Mouse (Mus musculus): Measurements from ENCODE around the gene Mgat5.

Mgat5 gene

GRCm38 (mm10) chr1:127419581-127419980 is 214.8 kb downstream of the Mgat5 start:
- DNase-seq (ENCODE audit: extremely low read depth, insufficient read length, low spot score): no peak

DNA sequence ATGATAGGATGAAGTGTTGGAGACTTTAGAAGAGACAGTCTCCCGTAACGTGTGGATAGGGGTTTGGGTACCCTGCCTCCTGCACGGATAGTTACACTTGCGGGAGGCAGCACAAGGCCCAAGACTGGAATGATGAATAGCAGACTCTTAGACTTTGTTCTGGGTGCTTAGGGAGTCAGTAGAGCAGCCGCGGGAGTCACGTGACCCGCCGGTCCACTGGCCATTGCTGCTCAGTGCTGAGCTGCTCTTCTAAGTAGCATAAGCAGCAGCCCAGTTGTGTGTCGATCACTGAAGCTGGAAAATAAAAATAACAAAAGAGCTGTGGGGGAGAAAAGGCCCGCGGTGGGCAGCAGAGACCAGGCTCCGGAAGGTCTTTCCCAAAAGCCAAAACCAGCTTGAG is 215.6 kb downstream of the Mgat5 start:
- peak; percentile 9 for DNase-seq (ENCODE audit: extremely low read depth, insufficient read length, low spot score)

GRCm38 (mm10) chr1:127420795-127421194 is 216.0 kb downstream of the Mgat5 start:
- no peak for DNase-seq (ENCODE audit: extremely low read depth, insufficient read length, low spot score)

GRCm38 (mm10) chr1:127422565-127422964 is 217.8 kb downstream of the Mgat5 start:
- no peak for DNase-seq (ENCODE audit: extremely low read depth, insufficient read length, low spot score)

- DNase-seq (ENCODE audit: extremely low read depth, insufficient read length, low spot score): peak; percentile 83
These were observed 220.3 kb downstream of the Mgat5 start for GRCm38 (mm10) chr1:127425021-127425532.

DNA sequence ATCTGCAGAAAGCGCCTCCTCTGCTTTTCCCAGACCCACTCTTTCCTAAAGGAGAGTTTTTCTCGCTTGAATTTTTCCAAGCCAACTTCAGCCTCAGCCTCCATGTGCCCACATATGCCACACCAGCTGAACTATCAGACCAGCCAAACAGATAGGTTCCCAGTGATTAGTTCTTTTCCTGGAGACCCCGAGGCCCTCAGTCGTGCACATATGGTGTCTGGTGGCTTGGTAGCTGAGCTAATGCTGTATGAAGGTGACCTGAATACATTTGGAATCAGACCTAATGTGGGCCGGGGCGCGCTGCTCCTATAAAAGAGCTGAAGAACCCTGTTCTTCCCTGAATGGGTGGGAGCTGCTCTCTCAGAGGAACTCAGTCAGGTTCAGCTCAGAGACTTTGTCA is 225.5 kb downstream of the Mgat5 start:
- DNase-seq (ENCODE audit: extremely low read depth, insufficient read length, low spot score): no peak

DNA sequence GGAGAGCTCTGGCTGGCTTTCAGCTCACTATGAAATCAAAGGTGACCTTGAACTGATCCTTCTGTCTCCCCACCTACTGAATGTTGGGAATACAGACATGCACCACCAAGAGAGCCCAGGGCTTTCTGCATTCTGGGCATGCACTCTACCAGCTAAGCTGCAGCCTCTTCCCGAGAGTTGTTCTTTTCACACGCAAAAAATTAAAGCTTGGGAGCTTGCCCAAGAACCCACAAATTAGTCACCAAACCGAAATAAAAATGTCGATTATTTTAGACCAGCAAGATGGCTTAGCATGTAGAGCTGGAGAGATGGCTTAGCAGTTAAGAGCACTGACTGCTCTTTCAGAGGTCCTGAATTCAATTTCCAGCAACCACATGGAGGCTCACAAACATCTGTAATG is 230.0 kb downstream of the Mgat5 start:
- peak; percentile 23 for DNase-seq (ENCODE audit: extremely low read depth, insufficient read length, low spot score)

- no peak for DNase-seq (ENCODE audit: extremely low read depth, insufficient read length, low spot score)
These were observed 232.3 kb downstream of the Mgat5 start for GRCm38 (mm10) chr1:127437091-127437490.

DNA sequence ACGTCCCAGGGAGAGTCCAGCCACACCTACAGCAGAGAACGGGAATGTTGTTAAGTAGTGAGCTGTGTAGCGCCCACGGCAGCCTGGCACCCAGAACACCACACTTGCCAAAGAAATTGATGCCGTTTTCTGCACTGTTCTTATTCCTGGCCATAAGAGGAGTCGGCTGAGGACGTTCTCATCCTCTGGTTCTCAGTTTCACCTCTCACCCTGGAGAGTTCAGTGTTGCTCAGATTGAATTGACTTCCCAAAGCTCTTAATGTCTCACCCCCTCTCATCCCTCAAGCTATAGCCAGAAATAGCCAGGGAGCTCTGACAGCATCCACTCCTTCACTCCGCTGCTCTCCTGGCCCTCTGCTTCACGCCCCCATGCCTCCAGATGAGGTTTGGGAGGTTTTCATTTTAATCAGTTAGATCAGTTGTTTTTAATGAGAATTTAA is 234.7 kb downstream of the Mgat5 start:
- no peak for DNase-seq (ENCODE audit: extremely low read depth, insufficient read length, low spot score)

- DNase-seq (ENCODE audit: extremely low read depth, insufficient read length, low spot score): no peak
These were observed 236.2 kb downstream of the Mgat5 start for GRCm38 (mm10) chr1:127441007-127441406.

DNA sequence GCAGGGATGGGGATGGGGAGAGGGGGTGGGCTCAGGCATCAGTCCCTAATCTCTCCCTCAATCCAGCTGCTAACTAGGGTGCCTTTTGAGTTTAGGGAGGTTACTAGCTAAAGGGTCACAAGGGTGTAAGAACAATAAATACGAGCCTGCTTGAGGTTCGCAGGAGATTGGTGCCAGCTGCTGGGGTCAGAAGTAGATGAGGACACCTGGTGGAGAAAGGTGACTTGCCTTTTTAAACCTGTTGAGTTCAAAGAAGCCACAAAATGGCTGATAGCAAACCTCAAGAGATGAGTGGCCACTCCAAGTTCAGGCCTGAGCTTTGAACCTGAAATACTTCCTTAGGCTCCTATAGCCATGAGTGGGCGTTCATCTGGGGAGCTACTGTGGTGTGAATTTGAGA is 236.9 kb downstream of the Mgat5 start:
- DNase-seq (ENCODE audit: extremely low read depth, insufficient read length, low spot score): no peak

DNA sequence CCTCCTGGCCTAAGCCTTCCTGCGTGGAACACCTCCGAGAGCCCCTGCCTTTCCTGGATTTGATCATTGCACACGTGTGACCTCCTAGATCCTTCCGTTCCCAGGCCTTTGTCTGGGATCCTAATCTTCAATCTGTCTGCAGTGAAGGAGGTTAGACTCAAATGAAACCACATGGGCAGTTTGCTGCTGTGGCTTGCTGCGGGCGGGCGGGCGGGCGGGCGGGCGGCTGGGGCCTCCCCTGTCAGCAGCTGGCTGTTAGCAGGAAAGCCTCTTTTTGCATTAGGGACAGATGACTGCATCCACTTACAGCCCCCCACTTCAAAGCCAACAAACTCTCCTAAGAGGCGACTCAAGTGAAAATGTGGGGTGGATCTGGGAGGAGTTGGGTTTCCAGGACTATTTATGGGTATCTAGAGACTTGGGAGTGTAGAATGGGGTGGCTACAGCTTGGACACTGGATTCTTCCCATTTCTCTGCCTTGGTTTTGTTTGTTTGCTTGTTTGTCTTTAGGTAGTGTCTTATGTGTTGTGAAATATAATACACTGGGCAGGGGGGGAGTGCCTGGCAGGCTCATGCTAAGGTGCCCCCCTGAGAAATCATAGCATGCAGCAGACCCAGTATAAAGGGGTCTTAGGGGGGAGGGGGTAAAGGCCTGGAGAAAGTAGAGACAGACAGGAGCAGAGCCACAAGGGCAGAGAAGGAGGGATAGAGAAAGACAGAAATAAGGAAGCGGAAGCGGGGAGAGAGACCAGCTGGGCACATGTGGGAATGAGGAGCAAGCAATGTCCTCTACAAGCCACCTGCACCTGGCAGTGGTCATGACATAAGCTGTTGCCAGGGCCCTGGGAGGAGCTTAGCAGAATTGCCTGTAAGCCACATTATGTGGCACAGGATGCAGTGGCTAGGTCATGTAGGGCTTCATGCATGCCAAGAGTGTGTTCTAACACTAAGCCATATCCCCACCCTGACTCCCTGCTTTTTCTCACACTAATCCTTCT is 238.4 kb downstream of the Mgat5 start:
- no peak for DNase-seq (ENCODE audit: extremely low read depth, insufficient read length, low spot score)

DNA sequence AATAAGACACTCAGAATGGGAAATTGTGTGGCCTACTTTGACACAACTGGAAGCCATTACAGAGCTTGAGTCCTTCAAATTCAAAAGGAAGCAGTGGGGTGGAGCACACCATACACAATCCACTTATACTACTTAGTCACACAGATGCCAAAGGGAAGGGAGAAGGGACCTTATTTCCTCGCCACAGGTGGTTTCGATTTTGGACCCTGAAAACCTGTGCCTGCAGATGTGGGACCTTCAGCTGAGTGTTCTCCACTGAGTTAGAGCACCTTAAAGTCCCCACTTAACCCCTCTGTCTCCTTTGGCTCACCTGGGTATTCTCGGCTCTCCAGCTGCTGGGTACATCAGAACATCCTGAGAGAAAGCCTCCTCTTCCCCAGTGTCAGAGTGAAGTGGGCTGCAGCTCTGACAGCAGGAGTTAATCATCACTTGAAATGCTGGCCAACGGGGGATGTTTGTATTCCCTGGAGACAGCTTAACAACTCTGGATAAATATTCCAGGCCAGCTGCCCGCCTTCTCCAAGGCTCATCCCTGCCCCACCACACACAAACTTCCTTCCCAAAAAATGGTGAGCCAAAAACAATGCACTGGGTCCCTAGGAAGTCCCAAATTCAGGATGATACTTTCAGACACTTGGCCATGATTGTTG is 240.1 kb downstream of the Mgat5 start:
- DNase-seq (ENCODE audit: extremely low read depth, insufficient read length, low spot score): peak; percentile 44

DNA sequence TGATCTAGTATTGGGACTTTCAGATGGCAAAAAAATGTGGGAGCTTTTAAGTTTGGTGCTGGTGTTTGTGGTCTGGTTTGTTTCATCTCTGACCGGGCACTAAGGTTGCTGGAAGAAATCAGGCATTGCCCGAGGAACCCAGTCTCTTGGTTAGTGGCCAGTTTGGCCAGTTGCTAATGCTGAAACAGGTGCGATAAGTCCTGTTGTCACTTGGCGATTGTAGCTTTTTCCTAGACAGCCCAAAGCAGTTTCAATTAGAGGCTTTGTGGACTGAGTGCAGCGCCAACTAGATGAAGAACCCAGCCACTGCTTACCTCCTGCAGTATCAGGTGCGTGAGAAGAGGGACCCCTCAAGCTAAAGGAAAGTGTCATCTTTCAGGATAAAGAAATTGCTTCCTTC is 248.6 kb downstream of the Mgat5 start:
- no peak for DNase-seq (ENCODE audit: extremely low read depth, insufficient read length, low spot score)

DNA sequence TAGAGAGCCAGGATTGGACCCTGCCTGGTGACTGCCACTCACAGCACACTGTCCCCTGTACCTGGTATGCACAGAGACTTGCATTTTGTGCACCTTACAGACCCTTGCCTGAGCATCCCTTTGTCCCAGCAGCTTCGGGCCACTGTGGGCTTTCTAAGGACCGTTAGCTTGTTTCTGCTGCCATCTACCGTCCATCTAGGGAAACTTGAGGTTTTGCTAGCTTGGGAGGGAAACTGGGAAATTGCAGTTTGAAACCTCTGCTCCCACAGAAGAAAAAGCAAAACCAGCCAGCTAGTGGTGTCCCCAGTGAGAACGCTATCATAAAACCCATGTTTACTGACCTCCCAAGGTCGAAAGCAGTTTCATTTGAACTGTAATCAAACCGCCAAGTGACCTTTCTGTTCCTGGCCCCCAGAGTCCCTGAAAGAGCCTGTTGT is 254.2 kb downstream of the Mgat5 start:
- peak; percentile 43 for DNase-seq (ENCODE audit: extremely low read depth, insufficient read length, low spot score)

DNA sequence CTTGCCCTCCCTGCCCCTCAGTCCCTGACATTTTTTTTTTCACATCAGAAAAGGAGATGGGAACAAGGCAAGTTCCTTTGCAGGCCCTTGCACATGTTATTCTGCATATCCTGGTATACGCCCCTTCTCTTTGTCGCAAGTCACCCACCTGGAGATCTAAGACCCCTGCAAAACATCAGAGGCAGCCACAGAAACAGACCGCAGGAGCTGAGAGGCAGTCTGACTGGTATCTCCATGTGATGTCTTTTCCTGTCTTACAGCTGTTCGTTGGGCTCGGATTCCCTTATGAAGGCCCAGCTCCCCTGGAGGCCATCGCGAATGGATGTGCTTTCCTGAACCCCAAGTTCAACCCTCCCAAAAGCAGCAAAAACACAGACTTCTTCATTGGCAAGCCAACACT is 254.8 kb downstream of the Mgat5 start:
- no peak for DNase-seq (ENCODE audit: extremely low read depth, insufficient read length, low spot score)

- no peak for DNase-seq (ENCODE audit: extremely low read depth, insufficient read length, low spot score)
These were observed 256.2 kb downstream of the Mgat5 start for GRCm38 (mm10) chr1:127461017-127461416.

DNA sequence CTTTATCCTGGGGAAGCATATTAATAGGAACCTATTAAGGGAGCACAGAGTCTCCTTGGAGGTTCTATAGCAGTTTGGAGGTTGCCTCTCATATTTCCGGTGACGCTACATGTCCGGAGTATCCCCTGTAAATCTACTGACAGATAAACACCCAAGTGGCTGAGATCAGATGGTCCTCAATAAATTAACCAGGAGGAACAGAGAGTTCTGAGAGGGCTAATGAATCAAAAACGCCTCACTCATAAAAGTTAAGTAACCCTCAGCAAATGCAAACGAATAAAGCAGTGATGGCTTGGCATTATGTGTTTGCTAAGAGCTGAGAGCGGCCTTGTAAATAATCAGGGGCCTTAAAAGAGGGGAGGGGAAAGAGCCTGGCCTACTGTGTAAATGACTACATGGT is 259.2 kb downstream of the Mgat5 start:
- DNase-seq (ENCODE audit: extremely low read depth, insufficient read length, low spot score): no peak

GRCm38 (mm10) chr1:127465292-127465691 is 260.5 kb downstream of the Mgat5 start:
- DNase-seq (ENCODE audit: extremely low read depth, insufficient read length, low spot score): no peak

DNA sequence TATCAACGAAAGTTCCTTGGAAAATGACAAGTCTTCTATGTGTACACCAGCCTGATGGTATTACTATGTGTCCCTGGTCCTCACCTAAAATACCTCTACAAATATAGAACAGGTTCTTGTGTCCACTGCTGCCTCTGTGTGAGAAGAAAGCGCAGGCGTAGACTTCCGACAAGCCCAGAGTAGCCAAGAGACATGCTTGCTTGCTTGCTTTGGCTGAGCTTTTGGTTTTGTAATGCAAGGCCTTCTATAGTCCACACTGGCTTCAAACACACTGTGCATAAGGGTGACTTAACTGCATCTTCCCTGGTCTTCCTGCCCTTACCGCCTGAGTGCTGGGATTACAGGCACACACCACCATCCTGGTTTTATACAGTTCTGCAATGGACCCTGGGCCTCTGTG is 262.4 kb downstream of the Mgat5 start:
- no peak for DNase-seq (ENCODE audit: extremely low read depth, insufficient read length, low spot score)

GRCm38 (mm10) chr1:127470175-127470574 is 265.4 kb downstream of the Mgat5 start:
- DNase-seq (ENCODE audit: extremely low read depth, insufficient read length, low spot score): no peak

DNA sequence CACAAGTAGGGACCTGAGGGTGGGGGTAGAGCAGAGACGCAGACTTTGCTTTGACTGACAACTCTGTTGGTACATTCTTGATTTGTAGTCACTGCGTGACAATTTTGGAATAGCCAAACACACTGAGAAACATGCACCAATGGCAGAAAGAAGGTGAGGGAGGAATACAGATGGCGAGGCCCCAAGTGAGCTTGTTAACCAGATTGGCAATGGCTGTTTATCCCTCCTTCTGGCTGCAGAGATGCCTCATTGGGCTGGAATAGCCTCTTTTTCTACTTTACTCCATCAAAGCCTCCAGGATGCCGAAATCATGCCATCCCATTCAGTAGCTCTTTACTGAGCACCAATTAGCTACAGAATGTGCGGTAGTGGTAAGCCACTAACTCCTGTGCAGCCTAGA is 270.9 kb downstream of the Mgat5 start:
- DNase-seq (ENCODE audit: extremely low read depth, insufficient read length, low spot score): no peak
